Comparison of ENCODE assay signal across 27 mouse cellular contexts in the genomic region with DNA sequence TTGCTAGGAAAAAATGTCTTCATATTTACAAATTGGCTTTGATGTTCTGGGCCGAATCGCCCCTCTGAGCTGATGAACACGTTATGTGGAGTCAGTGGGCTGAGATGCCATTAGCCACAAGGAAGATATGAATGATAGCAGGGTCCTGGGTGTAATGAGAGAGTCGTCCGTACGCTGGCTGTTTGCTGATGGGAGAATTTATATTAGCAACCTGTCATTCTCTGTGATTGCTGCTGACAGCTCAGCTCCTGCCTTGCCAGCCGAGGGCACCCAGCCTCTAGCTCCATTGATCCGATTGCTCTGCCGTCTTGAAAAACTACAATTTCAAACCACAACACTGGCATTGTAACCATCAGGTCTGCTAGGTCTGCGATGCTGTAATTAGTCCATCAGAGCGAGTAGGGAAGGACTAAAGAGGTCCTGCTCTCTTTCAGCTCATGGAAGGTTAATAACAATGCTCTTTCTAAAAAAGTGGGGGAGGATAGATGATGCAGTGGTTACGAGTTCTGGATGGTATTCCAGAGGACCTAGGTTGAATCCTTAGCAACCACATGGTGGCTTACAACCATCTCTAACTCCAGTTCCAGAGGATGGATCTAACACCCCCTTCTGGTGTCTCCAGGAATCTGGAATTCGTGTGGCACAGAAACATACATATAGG. TPM values are rescaled to one million over a fixed set of nuclear protein-coding genes. Genes with fewer than 3 reads are reported as not detected.
DNase-seq lines count a peak whose midpoint lies in the region; ATAC-seq and TF ChIP-seq lines count a peak whose summit lies in the region.
"Had no signal": no experiment of that assay in that cellular context is flagged by ENCODE, and none has a peak within 500 bp of the region (broad histone marks: within the 10 kb centered on the region; RNA-seq: fewer than 3 reads in every experiment).

No protein-coding gene starts in this region.

- no peak for ATAC-seq in forebrain, embryonic 11.5 days (replicated peaks; ENCODE audit: low FRiP score)
- no peak for ATAC-seq in forebrain, embryonic 15.5 days (replicated peaks)
- no peak for ATAC-seq in midbrain, embryonic 11.5 days (ENCODE audit: low FRiP score)
- peak; percentile 75 for ATAC-seq in midbrain, embryonic 13.5 days
- no peak for ATAC-seq in stomach, postnatal 0 days (ENCODE audit: low FRiP score, low TSS enrichment)
- ATAC-seq: activated CD4-positive, CD25-positive, alpha-beta regulatory T cell, adult 4 months; forebrain, embryonic 16.5 days had no signal

- no peaks in the 10 kb centered on the region for H3K27me3 ChIP-seq in forebrain, embryonic 11.5 days (ENCODE audit: control insufficient read depth, insufficient read depth, low read length)
- no peaks in the 10 kb centered on the region for H3K27me3 ChIP-seq in forebrain, embryonic 15.5 days
- no peaks in the 10 kb centered on the region for H3K27me3 ChIP-seq in midbrain, embryonic 11.5 days (ENCODE audit: control insufficient read depth, insufficient read depth, low read length)
- H3K27me3 ChIP-seq in midbrain, embryonic 10.5 days (ENCODE audit: low read depth, poor library complexity, severe bottlenecking) = no peaks in the 10 kb centered on the region
- no peaks in the 10 kb centered on the region for H3K27me3 ChIP-seq in midbrain, embryonic 13.5 days
- H3K27me3 ChIP-seq in stomach, postnatal 0 days (ENCODE audit: control insufficient read depth, insufficient read depth, low read length) = no peaks in the 10 kb centered on the region
- H3K27me3 ChIP-seq: CH12.LX; embryonic facial prominence, embryonic 15.5 days; heart, embryonic 13.5 days; limb, embryonic 13.5 days had no signal

- H3K9ac ChIP-seq in forebrain, embryonic 11.5 days (ENCODE audit: low read length) = no peak overlapping the region
- no peak overlapping the region for H3K9ac ChIP-seq in forebrain, embryonic 15.5 days (replicated peaks)
- no peak overlapping the region for H3K9ac ChIP-seq in midbrain, embryonic 11.5 days (ENCODE audit: low read length)
- no peak overlapping the region for H3K9ac ChIP-seq in midbrain, embryonic 13.5 days (replicated peaks)
- H3K9ac ChIP-seq in stomach, postnatal 0 days (ENCODE audit: low read length) = no peak overlapping the region
- H3K9ac ChIP-seq: embryonic facial prominence, embryonic 15.5 days; heart, embryonic 13.5 days; limb, embryonic 13.5 days had no signal

- H3K4me1 ChIP-seq in forebrain, embryonic 11.5 days (replicated peaks; ENCODE audit: control insufficient read depth, insufficient read depth, low read length) = no peaks in the 10 kb centered on the region
- no peaks in the 10 kb centered on the region for H3K4me1 ChIP-seq in forebrain, embryonic 15.5 days
- H3K4me1 ChIP-seq in midbrain, embryonic 11.5 days (ENCODE audit: control insufficient read depth, insufficient read depth, low read length) = no peaks in the 10 kb centered on the region
- no peaks in the 10 kb centered on the region for H3K4me1 ChIP-seq in midbrain, embryonic 10.5 days
- 0 out of 2 replicates have a peak, but pooled peaks cover 4% of the 10 kb centered on the region for H3K4me1 ChIP-seq in midbrain, embryonic 13.5 days (replicated peaks)
- H3K4me1 ChIP-seq in stomach, postnatal 0 days (replicated peaks; ENCODE audit: control insufficient read depth, insufficient read depth) = no peaks in the 10 kb centered on the region
- H3K4me1 ChIP-seq: embryonic facial prominence, embryonic 10.5 days; embryonic facial prominence, embryonic 15.5 days; heart, embryonic 13.5 days; limb, embryonic 13.5 days had no signal

- H3K4me3 ChIP-seq in forebrain, embryonic 11.5 days (ENCODE audit: low read depth, low read length) = no peak overlapping the region
- no peak overlapping the region for H3K4me3 ChIP-seq in forebrain, embryonic 15.5 days
- no peak overlapping the region for H3K4me3 ChIP-seq in midbrain, embryonic 11.5 days (ENCODE audit: low read depth, low read length)
- no peak overlapping the region for H3K4me3 ChIP-seq in midbrain, embryonic 10.5 days
- H3K4me3 ChIP-seq in midbrain, embryonic 13.5 days (replicated peaks) = no peak overlapping the region
- H3K4me3 ChIP-seq in stomach, postnatal 0 days (ENCODE audit: low read depth, low read length) = no peak overlapping the region
- H3K4me3 ChIP-seq: embryonic facial prominence, embryonic 10.5 days; embryonic facial prominence, embryonic 15.5 days; heart, embryonic 13.5 days; limb, embryonic 13.5 days had no signal

- TF ChIP-seq POLR2A in brain, embryonic 14.5 days (IDR thresholded peaks at IDR 0.05; ENCODE audit: borderline replicate concordance, extremely low read depth, insufficient read depth, insufficient read length, poor library complexity, severe bottlenecking) = no peak

- peak; percentile 30 for DNase-seq in forebrain, embryonic 11.5 days (ENCODE audit: low spot score)
- peak; percentile 82 for DNase-seq in midbrain, embryonic 11.5 days (ENCODE audit: low spot score, missing footprints)
- DNase-seq in midbrain, embryonic 10.5 days (ENCODE audit: low spot score) = no peak
- peak; percentile 59 for DNase-seq in brain, embryonic 14.5 days (ENCODE audit: low read depth)
- DNase-seq in stomach, postnatal 0 days (ENCODE audit: low spot score) = no peak
- no peak for DNase-seq in kidney, postnatal 10 days
- DNase-seq: adrenal gland, adult 2 months; adrenal gland, postnatal 36 days; cerebellum, adult 2 months; cerebellum, postnatal 25 days; heart, postnatal 10 days; kidney, adult 11 months; kidney, postnatal 25 days; lung, postnatal 36 days; right cerebral cortex, postnatal 14 days had no signal

- no peak overlapping the region for H3K4me2 ChIP-seq in forebrain, embryonic 11.5 days (ENCODE audit: low read depth, low read length, severe bottlenecking)
- no peak overlapping the region for H3K4me2 ChIP-seq in forebrain, embryonic 15.5 days (replicated peaks)
- H3K4me2 ChIP-seq in midbrain, embryonic 11.5 days = no peak overlapping the region
- H3K4me2 ChIP-seq in midbrain, embryonic 13.5 days (replicated peaks) = no peak overlapping the region
- no peak overlapping the region for H3K4me2 ChIP-seq in stomach, postnatal 0 days (replicated peaks; ENCODE audit: low read depth)
- H3K4me2 ChIP-seq: embryonic facial prominence, embryonic 15.5 days; heart, embryonic 13.5 days; limb, embryonic 13.5 days; liver, embryonic 11.5 days had no signal

- H3K9me3 ChIP-seq in forebrain, embryonic 11.5 days (ENCODE audit: control insufficient read depth, low read length) = no peaks in the 10 kb centered on the region
- H3K9me3 ChIP-seq in forebrain, embryonic 15.5 days = no peaks in the 10 kb centered on the region
- H3K9me3 ChIP-seq in midbrain, embryonic 11.5 days (ENCODE audit: control insufficient read depth, low read length) = no peaks in the 10 kb centered on the region
- H3K9me3 ChIP-seq in midbrain, embryonic 10.5 days (replicated peaks) = no peaks in the 10 kb centered on the region
- no peaks in the 10 kb centered on the region for H3K9me3 ChIP-seq in midbrain, embryonic 13.5 days
- no peaks in the 10 kb centered on the region for H3K9me3 ChIP-seq in stomach, postnatal 0 days (ENCODE audit: control insufficient read depth, low read length)
- H3K9me3 ChIP-seq: embryonic facial prominence, embryonic 10.5 days; embryonic facial prominence, embryonic 15.5 days; heart, embryonic 13.5 days; limb, embryonic 13.5 days had no signal

- 76% methylated on average over 13 of the region's 13 CpGs for WGBS in forebrain, embryonic 11.5 days
- WGBS in forebrain, embryonic 15.5 days = 48% methylated on average over 13 of the region's 13 CpGs
- WGBS in midbrain, embryonic 11.5 days = 82% methylated on average over 13 of the region's 13 CpGs
- 88% methylated on average over 13 of the region's 13 CpGs for WGBS in midbrain, embryonic 10.5 days
- 62% methylated on average over 13 of the region's 13 CpGs for WGBS in midbrain, embryonic 13.5 days
- WGBS in stomach, postnatal 0 days = 70% methylated on average over 13 of the region's 13 CpGs

- TF ChIP-seq EP300 in stomach, postnatal 0 days (optimal IDR thresholded peaks at IDR 0.05) = no peak

- no peak for TF ChIP-seq CTCF in brain, embryonic 14.5 days (IDR thresholded peaks at IDR 0.05; ENCODE audit: borderline replicate concordance, extremely low read depth, insufficient read depth, insufficient read length)
- no peak for TF ChIP-seq CTCF in stomach, postnatal 0 days (IDR thresholded peaks at IDR 0.05; ENCODE audit: low read depth)

- H3K27ac ChIP-seq in forebrain, embryonic 11.5 days (ENCODE audit: low read depth, low read length) = no peak overlapping the region
- H3K27ac ChIP-seq in forebrain, embryonic 15.5 days (replicated peaks) = no peak overlapping the region
- H3K27ac ChIP-seq in midbrain, embryonic 11.5 days (ENCODE audit: low read depth, low read length) = no peak overlapping the region
- H3K27ac ChIP-seq in midbrain, embryonic 10.5 days (replicated peaks) = no peak overlapping the region
- H3K27ac ChIP-seq in midbrain, embryonic 13.5 days = no peak overlapping the region; the same call in 1 of the 2 replicates
- H3K27ac ChIP-seq in stomach, postnatal 0 days (replicated peaks) = no peak overlapping the region
- H3K27ac ChIP-seq: embryonic facial prominence, embryonic 10.5 days; embryonic facial prominence, embryonic 15.5 days; heart, embryonic 13.5 days; limb, embryonic 13.5 days had no signal

- H3K36me3 ChIP-seq in forebrain, embryonic 11.5 days (ENCODE audit: control insufficient read depth, insufficient read depth, low read length) = no peaks in the 10 kb centered on the region
- H3K36me3 ChIP-seq in forebrain, embryonic 15.5 days = no peaks in the 10 kb centered on the region
- no peaks in the 10 kb centered on the region for H3K36me3 ChIP-seq in midbrain, embryonic 11.5 days (ENCODE audit: control insufficient read depth, insufficient read depth, low read length)
- H3K36me3 ChIP-seq in midbrain, embryonic 10.5 days = no peaks in the 10 kb centered on the region
- H3K36me3 ChIP-seq in midbrain, embryonic 13.5 days = no peaks in the 10 kb centered on the region
- no peaks in the 10 kb centered on the region for H3K36me3 ChIP-seq in stomach, postnatal 0 days (ENCODE audit: control insufficient read depth, insufficient read depth, low read length)
- H3K36me3 ChIP-seq: embryonic facial prominence, embryonic 10.5 days; embryonic facial prominence, embryonic 15.5 days; heart, embryonic 13.5 days; limb, embryonic 13.5 days had no signal

RNA-seq across cellular contexts. Expression of gene Themis3, which starts 25.7 kb away (rescaled TPM):
- not detected in 2 replicates for polyA plus RNA-seq in forebrain, embryonic 11.5 days (2014; fragmentation: Nextera tagmentation; extraction: Ambion mirVana)
- not detected in 2 replicates for polyA plus RNA-seq in forebrain, embryonic 15.5 days (2015; fragmentation: Nextera tagmentation; extraction: Ambion mirVana)
- not detected in 2 replicates for polyA plus RNA-seq in midbrain, embryonic 11.5 days (2014; fragmentation: Nextera tagmentation; extraction: Ambion mirVana)
- not detected in 2 replicates for polyA plus RNA-seq in midbrain, embryonic 10.5 days (2016; fragmentation: Nextera tagmentation; extraction: Ambion mirVana)
- polyA plus RNA-seq in brain, embryonic 14.5 days (2012; rRNA removed) = not detected in 2 replicates
- not detected in 2 replicates for polyA plus RNA-seq in midbrain, embryonic 13.5 days (2015; fragmentation: Nextera tagmentation; extraction: Ambion mirVana)
- polyA plus RNA-seq in stomach, postnatal 0 days (2015; fragmentation: Nextera tagmentation; extraction: Ambion mirVana) = 0.12 and 0.17 TPM in 2 replicates
- polyA plus RNA-seq: activated CD4-positive, CD25-positive, alpha-beta regulatory T cell, adult 4 months; adrenal gland, adult 2 months; C2C12; cerebellum, adult 2 months; embryonic facial prominence, embryonic 10.5 days; embryonic facial prominence, embryonic 15.5 days; forebrain, embryonic 16.5 days; heart, embryonic 13.5 days; liver, embryonic 11.5 days; liver, embryonic 16.5 days had no signal

Comparison
In these comparisons a context has a peak if more than half of its experiments do, and no peak if none do; other contexts are left out.
1. DNase-seq: peak in forebrain, embryonic 11.5 days (single experiment), midbrain, embryonic 11.5 days (single experiment) and brain, embryonic 14.5 days (single experiment); none in midbrain, embryonic 10.5 days (single experiment), stomach, postnatal 0 days (single experiment) and kidney, postnatal 10 days (single experiment).